Mouse (Mus musculus) heart, adult 2 months (tissue): ENCODE measurements around the gene Abca4.

Experiments used
- CTCF ChIP-seq: fragments of 200-600 bp; IDR thresholded peaks from 2 replicates; pipeline ENCODE4 v1.8.1; 2022; ENCODE audit warnings: antibody characterized with exemption, mild to moderate bottlenecking, moderate library complexity
- POLR2A ChIP-seq: fragments of 200-500 bp; IDR thresholded peaks from 2 replicates; pipeline ENCODE4 v1.6.1; 2011; ENCODE audit warnings: mild to moderate bottlenecking, low read depth, low read length, control low read depth; ENCODE audit not compliant: insufficient read depth

GRCm38 (mm10) chr3:122140589-122141400 is 96.6 kb downstream of the Abca4 start:
- TF ChIP-seq POLR2A = no peak
- peak; percentile 94 for TF ChIP-seq CTCF
